Mouse (Mus musculus) spleen, postnatal 14 days (tissue): ENCODE measurements around the gene Hk1.

Experiments
- DNase-seq, 2 experiments: peaks; one replicate each; pipeline ENCODE4 v3.0.0; 2021 to 2022; ENCODE audit warnings: low spot score in 2 of 2

Hk1 gene

DNA sequence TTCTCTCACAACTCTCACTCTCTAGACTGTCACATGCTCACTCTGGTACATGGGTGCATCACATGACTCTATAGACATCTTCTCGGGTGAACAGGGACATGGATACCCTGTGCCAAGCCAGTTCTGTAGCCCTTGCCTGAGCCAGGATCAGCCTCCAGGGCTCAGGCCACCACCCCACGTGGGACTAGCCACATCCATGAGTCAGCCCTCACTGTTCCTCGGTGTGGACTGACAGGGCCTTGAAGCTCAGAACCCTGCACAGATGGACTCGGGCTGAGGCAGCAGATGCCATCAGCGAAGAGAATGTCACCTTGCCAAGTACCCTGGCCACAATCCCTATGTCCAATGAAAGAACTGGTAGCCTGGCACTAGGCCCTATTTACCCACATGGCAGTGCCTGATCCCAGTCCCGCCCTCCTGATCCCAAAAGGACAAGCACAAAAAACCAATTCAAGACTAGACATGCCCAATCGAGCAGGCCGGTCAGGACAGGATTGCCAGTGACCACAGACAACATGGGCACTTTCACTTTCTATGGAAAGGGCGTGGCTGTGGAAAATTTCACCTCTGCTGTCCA lies 59.2 kb downstream of the Hk1 start:
- DNase-seq, result no peak

DNA sequence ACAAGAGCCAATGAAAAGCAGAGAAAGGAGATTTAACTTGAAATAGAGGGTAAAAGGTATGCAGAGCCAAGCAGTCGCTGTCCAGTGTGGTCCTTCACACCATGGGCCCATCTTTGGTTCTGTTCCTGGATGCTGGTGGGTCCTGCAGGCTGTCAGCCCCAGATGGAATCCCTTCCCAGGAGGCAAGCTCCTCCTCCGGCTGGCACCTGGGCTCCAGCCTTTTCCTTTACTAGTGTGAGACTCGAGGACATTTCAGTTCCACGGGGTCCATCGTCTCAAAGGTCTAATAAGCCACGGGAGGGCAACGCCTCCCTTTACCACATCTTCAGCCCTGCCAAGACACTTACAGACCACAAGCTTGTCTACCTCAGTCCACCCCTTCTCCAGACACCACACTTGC lies 60.6 kb downstream of the Hk1 start:
- no peak for DNase-seq

DNA sequence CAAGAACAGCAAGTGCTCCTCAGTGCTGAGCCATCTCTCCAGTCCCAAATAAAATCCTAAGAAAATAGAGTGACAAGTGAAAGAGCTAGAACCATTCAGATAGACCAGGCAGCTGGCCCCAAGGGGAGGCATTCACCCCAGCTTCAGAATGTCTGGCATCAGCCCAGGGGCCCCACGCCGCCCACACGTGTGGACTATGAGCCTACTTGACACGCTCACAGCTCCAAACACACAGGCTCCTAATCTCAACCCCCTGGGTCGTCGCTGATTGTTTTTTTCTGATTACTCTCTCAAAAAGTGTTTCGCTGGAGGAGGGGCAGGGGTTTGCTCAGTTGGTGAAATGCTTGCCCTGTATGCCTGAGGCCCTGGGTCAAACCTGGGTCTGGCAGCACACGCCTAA lies 63.2 kb downstream of the Hk1 start:
- DNase-seq, result no peak

DNA sequence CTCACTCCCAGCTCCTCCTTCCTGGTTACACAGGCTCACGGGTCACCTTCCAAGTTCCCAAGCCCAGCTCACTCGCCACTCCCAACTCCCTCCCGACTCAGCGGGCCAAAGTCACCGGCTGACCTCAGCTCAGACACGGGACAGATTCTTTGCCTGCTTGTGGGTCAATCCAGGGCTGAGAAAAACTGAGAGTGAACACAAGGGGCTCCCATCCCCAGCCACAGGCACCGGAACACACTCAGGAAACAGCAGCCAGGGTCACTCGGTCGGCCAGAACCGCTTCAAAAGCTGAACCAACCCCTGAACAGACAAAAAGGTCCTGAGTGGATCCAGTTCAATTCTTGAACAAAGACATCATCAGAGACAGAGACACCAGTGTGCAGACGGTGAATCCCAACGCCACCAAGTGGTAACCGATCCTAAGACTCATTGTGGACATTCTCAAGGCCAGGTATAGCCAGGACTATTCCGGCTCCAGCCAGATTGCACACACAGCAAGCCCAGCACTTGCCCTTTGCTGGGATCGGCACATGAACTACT lies 65.8 kb downstream of the Hk1 start:
- DNase-seq, result no peak

DNA sequence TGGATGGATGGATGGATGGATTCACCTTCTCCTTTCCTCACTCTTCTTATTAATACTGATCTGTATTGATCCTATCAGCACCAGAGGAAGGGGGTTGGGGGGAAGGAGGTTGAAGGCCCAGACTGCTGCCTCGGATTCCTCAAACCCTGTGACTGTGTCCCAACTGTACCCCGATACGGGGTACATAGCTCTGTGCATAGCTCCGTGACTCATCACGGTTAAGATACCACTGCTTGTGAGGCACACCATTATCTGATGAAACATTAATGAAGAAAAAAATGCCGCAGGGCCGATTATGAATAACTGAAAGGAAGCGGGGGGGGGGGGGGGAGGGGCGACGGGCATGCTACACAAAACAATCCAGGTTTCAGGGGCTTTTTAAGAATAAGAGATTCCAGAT lies 66.6 kb downstream of the Hk1 start:
- DNase-seq, result no peak

DNA sequence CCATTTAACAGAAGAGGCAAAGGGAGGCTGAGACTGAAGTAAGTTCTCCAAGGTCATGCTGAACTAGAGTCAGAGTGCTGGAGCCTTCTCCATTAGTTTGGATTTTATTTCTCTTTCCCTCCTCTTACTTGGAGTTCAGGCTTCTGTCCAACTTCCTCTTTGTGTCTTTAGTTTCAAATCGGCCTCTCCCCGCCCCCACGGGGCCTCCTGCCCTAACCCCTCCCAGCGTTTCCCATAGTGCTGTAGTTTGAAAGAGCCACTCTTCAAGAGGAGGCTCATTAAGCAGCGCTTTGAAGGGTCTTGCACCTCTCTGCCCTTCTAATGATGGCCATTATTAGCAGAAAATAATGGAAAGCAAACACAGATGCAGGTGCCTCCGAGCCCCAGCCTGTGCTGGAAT lies 68.2 kb downstream of the Hk1 start:
- DNase-seq, result no peak

DNA sequence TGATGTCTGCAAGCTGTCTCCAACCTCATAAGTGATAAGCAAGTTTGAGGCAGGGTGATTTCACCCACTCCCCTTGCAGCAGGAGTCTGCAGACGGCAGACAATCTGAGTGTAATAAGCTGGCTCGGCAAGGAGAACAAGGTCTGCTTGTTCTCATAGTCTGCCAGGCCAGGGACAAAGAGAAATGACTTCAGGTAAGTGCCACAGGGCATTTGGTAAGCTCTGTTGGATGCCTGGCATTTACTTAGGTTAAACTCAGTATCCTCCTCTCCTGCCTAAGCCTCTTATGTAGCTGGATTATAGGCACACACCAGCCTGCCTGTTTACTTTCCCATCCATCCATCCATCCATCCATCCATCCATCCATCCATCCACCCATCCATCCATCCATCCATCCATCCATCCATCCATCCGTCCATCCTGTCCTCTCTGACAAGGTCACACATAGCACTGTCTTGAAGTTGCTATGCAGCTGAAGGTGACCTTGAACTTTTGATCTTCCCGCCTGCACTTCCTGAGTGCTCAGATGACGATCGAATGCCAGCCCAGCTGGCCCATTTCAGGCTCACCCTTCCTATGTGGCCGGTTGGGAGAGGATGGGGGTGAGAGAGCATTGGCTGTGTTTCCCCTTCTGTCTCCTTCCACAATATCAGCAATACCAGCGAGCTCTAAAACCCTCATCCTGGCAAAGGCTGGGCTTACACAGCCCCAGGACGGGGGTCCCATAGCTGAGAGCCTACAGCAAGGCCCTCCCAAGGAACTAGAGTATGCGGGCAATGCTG lies 69.3 kb downstream of the Hk1 start:
- DNase-seq, result no peak

DNA sequence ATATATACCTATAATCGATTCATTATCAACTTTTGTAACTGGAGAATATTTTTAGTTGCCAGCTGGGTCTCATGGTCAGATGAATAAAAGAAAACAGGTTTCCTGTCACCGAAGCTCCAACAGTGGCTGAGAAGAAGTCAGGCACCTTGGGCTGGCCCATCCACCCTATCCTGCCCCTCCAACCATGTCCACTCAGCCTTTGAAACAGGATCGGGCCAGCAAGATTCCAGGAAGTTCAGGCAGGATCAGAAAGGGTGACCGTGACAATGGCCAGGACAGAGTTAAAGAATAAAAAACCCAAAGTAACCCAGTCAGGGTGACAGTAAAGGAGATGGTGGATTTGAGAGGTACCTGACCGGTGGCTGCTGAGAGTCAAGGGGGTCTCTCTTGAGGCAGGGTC lies 70.1 kb downstream of the Hk1 start:
- DNase-seq, result no peak

DNA sequence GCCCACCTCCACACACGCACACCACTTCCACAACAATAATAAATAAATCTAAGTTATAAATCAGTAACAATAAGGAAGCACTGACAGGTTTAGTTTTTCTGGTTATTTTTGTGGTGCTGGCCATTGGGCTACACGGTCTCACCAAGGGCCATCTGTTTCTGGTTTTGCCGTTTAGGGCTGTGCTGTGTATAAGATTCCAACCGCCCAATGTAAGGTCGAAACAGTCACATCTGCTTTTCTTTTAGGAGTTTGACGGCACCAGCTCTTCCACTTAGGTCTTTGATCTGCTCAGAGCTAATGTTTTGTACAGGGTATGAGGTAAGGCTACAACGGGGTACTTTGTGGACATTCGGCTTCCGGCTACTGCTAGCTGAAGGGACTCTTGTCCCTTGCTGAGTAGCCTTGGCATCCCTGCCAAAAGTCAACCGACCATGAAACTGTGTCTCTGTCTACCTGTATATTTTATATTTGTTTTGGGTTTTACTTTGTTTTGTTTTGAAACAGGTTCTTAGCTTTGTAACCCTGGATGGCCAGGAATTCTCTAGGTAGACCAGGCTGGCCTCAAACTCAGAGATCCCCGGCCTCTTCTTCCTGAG lies 70.7 kb downstream of the Hk1 start:
- no peak for DNase-seq

DNA sequence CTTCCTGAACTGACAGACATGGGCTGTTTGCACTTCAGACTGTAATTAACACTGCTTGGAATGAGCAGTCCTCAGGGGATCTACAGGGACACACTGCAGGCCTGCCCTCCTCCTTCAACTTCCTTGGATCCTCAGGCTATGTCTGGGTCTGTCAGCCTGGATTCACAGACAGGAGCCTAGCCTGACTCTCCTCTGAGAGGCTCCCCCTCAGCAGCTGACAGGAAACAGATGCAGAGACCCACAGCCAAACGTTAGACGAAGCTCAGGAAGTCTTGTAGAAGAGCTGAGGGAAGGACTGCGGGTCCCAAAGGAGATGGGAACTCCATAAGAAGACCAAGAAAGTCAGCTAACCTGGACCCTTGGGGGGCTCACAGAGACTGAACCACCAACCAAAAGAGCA lies 73.2 kb downstream of the Hk1 start:
- DNase-seq, result no peak

DNA sequence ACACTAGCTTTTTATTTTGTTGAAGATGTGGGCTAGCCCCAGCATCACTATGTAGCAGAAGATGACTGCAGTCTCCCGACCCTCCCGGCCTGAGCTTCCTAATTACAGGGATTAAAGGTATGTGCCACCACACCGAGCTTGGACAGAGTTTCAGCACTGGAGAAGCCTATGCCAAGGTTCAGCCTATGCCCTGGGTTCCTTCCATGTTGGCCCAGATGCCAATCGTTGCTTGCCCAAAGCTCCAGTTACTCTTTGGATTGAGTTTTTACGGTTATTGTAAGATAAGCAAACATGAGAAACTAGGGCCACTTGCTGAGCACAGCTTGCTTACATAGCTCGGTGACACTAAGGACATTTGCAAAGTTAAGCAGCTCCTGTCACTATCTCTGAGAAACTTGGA lies 74.6 kb downstream of the Hk1 start:
- no peak for DNase-seq

DNA sequence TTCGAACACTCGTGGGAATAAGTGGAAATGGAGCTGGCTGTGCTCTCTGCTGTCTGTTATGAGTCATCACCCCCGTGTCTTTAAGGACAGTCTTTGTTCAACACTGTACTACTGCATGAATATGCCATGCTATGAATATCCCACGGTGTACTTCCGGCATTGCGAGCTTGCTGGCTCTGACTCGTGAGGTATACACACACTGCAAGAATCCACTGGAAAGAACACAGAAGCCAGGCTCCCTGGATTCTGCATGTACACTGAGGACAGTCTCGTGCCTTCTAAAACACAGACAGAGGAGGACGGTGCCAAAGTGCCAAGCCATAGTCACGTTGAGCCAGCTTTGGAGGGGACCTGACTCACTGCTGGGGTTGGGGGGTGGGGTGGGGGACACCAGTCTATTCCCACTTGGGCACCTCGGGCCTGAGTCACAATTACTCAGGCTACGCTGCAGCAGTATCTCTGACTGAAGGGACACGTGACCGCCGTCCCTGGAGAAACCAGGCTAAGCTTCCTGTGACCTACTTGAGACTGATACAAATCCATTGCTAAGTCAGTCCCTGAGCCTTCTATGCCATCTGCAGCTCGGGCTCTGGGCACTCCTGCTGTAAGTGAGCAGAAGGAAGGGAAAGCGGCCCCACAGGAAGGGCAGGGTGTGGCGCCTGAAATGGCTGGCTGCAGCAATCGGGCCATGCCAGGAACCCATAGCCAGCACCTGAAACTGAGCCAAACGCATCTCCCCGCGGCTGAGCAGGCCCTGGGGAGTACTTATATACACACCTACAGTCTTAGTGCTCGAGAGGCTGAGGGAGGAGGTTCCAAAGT lies 79.5 kb downstream of the Hk1 start:
- no peak for DNase-seq

DNA sequence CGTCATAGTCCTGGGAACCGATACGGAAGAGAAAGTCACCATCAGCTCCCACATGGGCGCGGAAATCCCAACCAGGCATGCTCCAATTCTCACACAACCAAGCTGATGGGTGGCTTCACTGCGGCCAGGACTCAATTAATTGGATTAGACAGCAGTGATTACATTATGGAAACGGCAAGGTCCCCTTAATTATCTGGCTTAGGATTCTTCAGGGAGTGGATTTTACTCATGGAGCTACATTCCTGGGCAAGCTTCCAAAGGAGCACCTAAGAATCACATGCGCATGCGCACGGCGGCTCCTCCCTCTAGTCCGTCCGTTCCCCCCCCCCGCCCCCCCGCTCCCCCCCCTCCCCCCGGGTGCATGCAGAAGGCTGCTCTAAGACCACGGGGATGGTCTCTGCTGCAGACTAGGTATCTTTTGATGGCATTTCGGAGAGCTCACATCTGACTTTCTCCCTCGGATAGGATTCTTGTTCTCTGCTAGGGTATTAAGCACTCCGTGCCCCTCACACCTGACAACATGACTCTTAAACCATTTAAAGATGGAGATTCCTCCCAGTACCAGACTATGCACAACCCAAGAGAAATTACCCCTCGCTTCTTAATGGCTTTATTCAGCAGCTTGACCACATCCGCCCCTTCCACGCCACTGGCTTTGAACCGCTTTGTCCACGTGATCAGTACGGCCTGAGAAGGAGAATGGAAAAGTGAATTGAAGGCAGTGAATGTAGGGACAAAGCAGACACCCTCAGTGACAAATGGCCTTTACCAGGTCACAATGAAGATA lies 83.4 kb downstream of the Hk1 start:
- no peak for DNase-seq

DNA sequence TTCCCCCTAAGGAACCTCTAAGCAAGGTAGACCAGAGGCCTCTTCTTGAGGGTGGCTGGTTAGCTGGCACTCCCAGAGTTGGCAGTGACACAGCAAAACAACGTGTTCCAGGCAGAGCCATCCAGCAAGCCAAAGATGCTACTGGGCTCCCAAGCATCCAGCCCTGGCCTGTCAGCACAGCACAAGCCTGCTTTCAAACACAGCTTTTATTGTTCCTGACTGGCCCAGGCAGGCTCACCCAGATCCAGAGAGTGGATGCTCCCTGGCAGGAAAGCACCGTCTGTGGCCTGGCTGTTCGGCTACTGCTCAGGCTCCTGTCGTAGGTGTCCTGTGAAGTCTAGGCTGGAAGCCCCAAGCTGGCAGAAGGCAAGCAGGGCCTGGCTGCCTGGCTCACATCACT lies 85.6 kb downstream of the Hk1 start:
- DNase-seq, result no peak

DNA sequence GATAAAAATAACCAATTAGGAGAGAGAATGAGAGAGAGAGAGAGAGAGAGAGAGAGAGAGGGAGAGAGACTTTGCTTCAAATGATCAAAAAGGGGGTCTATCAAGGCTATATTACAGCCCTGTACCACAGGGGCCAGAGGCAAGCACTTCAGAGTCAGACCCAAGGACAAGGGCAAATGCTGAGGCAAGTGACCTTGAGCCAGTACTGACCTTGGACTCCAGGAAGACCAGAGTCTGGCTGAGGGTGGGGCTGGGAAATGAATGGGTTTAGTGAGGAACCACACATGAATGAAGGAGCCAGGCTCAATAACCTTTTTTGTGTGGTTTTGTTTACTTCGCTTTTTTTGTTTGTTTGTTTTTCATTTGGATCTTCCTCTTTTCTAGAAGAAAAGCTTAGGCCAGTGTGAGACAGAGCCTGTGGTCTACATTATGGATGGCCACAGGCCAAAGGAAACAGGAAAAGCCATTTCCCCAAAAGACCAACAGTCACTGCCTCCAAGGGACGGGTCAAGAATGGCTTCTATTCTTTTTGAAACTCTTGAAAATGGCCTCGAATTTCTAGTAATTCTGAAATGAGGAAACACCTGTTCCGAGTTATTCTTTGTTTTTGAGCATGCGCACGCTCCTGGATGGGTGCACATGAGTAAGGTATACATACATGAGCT lies 92.1 kb downstream of the Hk1 start:
- no peak for DNase-seq

DNA sequence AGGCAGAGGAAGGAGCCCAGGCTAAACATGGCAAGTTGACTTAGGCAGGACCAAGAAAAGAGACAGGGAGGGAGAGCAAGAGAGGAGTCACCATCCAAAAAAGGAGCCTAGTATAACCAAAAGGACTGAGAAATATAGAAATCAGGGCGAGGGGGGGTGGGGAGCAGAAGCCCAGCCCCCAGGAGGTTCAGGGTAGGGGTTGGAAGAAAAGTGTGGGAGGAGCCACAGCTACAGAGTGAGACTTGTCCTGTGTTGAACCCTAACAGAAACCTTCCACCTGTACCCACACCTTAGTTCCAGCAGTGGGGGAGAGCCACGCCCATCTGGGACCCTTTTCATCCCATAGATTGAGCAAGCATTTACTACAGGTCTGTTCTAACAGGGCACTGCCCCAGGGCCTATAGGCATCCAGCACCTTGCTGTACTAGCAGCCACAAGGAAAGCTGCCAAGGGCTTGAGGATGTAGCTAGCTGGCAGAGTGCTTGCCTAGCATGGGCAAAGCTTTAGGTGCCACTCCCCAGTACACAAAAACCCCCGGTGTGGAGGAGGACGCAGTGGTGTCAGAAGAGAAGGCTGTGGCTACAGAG lies 96.4 kb downstream of the Hk1 start:
- no peak for DNase-seq

DNA sequence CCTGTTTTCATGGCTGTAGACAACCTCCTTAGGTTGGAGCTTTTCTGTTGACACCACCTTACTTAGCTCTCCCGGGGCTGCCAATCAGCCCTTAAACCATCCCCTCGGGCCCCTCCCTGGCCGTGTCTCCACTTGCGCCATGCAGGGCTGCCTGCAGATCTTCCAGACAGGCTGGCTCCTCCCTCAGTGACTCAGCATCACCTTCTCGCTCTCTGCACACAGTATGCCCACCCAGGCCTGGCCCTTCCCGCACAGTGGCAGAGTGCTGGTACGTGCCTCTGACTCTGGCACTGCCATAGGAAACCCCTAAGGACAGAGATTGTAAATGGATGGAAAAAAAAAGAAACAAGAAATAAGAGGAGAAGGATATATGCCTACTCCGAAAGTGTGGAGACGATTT lies 96.9 kb downstream of the Hk1 start:
- DNase-seq, result no peak

DNA sequence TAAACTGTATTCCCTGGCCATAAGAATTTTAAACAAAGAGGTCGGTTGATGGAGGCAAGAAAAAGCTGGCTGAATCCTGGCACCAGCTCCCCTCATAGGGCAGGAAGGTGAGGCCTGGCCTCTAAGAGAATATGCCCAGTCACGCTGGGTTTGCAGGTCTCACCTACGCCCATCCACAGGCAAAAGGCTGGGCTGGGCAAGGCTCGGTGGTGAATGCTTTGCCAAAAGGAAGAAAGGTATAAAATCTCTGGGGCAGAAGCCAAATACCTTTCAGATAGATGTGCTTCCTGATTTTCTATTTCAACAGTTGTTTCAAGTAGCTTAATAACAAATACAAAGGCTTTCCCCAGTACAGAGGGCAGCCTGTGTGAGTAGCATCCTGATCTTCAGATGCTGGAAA lies 100.0 kb downstream of the Hk1 start:
- no peak for DNase-seq

DNA sequence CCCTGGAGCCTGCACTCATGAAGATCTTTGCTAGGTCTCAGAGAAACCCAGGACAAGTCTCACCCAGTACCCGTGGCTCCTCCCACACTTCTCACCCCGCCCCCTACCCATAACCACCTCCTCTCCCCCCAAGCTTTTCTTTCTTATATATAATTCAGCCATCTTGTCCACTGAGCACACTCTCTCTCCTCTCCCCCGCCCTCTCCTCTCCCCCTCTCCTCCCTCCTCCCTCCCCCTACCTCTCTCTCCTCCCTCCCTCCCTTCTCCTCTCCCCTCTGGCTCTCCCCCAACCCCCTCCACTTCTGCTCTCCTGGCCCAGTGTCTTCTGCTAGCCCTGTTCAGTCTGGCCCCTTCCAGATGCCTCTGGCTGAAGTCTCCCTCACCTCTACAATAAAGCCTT lies 100.6 kb downstream of the Hk1 start:
- no peak for DNase-seq

DNA sequence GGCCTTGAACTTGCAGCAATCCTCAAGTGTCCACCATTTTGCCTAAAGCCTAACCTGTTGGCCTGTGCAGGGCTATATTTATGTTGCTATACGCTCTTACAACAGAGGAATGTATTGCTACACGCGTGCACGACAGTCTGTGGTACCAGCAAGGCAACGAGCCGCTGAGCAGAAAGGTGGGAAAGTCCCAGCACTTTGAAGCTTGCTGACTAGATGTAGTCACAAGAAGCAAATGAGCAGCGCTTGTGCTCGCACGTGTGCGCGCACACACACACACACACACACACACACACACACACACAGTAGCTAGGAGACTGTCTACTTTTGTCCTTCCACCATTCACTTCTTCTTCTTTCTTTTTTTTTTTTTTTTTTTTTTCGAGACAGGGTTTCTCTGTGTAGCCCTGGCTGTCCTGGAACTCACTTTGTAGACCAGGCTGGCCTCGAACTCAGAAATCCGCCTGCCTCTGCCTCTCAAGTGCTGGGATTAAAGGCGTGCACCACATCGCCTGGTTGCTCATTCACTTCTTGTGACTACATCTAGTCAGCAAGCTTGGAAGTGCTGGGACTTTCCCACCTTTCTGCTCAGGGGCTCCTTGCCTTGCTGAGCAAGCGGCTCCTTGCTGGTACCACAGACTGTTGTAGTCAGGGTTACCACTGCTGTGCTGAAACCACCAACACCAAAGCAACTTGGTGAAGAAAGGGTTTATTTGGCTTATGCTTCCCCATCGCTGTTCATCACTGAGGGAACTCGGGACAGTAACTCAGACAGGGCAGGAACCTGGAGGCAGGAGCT lies 102.0 kb downstream of the Hk1 start:
- no peak for DNase-seq
